Mouse (Mus musculus) frontal cortex, postnatal 10 days (tissue): ENCODE measurements at regions not wholly inside any gene's neighbourhood (a gene's known extent, or its start where the extent isn't known, plus 50 kb on each side); places are given as distances from the start of the nearest gene placed in this dataset.
"Not testable (repeated sequence)": the region's sequence is repeated elsewhere in the genome, so short reads cannot be mapped to it uniquely, and the experiment has no call there.

Source experiments
- DNase-seq, 2 experiments: peaks; one replicate each; pipeline ENCODE4 v3.0.0; 2022; ENCODE audit warnings: low spot score in 2 of 2, mixed read lengths in 1 of 2

GRCm38 (mm10) chr6:47679946-47680345 lies 84.8 kb upstream of the Ezh2 start:
- not testable (repeated sequence) for DNase-seq

GRCm38 (mm10) chr6:47672741-47673140 lies 77.6 kb upstream of the Ezh2 start:
- DNase-seq = peak; percentile 42 to 46

GRCm38 (mm10) chr6:47652880-47653279 lies 57.7 kb upstream of the Ezh2 start:
- peak; percentile 59 to 76 for DNase-seq

GRCm38 (mm10) chr6:47651385-47651718 lies 56.2 kb upstream of the Ezh2 start:
- not testable (repeated sequence) for DNase-seq

DNA sequence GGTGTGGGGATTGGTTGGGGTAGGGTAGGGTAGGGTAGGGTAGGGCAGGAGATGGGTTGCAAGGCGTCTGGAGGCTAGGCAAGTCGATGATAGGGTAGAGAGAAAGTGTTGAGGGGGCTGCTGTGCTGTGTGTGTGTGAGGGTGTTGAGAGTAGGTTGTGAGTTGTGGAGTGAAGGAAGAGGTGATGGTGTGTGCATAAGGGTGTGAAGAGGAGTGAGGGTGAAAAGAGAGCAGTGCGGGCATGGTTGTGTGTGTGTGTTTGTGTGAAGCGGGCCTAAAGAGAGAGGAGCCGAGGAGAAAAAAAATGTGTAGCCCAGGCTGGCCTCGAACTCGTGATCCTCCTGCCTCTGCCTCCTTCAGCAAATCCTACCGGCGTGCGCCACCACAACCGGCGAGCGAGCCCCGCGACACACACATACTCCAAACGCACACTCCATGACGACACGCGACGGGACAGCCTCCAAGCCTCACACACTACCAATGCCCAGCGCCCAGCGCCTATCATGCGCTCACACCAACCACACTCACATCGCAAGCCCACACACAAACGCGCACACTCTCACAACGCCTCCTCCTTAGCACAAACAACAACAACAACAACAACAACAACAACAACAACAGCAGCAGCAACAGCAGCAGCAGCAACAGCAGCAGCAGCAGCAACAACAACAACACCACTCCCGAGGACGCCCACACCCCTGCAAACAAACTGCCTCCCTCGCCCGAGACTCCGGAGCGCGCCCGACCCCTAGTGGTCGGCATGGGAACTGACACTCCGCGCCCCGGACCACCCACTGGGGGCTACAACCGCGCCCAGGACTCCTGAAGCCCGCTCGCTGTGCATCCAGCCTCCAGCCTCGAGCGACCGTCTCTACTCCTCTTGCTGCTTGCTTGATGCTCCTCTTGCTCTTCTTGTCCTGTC lies 55.6 kb upstream of the Ezh2 start:
- peak; percentile 94 to 98 for DNase-seq

DNA sequence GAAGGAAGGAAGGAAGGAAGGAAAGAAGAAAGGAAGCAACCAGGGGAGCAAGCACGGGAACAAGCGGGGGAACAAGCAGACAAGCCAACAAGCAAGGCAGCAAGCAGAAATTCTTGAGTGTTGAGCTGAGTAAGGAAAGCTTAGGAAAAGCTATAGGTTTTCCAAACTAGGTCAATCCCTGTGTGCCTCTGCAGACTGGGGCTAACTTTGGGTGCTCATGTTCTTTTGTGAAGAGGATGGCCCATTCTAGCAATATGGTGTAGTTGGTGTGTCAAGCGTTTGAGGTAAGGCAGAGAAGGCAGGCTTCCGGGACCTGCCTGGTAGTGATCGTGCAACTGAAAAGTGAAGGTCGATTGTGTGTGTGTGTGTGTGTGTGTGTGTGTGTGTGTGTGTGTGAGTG lies 54.8 kb upstream of the Ezh2 start:
- peak in 1 of 2 experiments; percentile 16 for DNase-seq

GRCm38 (mm10) chr6:47649451-47649931 lies 54.4 kb upstream of the Ezh2 start:
- peak; percentile 26 to 27 for DNase-seq

- no peak for DNase-seq
These were observed 53.8 kb upstream of the Ezh2 start for GRCm38 (mm10) chr6:47648899-47649298.

DNA sequence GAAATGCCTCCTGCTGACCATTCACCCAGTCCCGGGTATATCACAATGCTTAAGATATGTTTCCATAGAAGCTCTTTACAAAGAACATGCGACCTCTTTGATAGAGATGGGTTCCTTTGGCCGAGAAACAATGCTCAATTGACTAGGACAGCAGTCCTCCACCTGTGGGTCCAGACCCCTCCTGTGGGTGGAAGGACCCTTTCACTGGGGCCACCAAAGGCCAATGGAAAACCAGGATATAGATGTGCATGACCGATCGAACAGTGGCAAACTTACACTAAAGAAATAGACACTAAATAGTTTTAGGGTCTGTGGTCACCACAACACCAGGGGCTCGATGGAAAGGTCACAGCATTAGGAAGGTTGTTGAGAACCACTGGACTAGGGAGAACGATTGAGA lies 53.2 kb upstream of the Ezh2 start:
- peak; percentile 14 to 32 for DNase-seq

GRCm38 (mm10) chr6:47647876-47648275 lies 52.7 kb upstream of the Ezh2 start:
- DNase-seq = peak; percentile 11 to 17

DNA sequence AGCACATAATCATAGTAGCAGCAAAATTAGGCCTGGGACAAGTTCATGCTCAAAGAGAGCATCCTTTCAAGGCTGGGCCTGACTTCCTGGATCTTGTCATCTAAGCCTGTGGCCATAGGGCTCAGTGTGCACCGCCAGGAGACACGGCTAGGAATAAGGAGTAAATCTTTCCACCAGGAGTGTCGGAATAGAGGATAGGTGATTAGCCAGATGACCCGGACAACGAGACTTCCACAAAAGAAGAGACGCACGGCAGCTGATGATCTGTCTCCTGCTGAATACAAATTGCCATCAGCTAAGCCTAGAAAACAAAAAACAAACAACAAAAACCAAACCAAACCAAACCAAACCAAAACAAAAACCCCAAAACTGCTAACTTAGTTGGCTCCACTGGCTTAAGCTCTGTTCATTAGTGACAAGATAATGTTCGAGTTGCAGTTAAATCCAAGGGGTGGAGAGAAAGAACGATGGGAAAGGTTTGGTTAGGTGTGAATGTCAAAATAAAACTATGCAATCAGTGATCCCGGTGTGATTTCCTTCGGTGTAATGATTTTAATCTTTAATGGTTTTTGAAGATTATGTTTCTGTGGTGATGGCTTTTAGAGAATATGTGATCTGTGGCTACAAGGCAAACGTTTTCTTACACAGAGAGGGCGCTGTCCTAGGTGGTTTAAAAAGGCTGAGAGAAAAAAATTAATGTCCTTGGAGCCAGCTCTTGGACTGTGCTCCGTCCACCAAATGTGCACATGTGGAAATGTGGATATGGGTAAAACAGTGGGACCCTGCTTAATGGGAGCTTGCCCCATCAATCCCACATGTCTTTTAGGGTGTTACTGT lies 51.8 kb upstream of the Ezh2 start:
- DNase-seq = peak in 1 of 2 experiments; percentile 11

DNA sequence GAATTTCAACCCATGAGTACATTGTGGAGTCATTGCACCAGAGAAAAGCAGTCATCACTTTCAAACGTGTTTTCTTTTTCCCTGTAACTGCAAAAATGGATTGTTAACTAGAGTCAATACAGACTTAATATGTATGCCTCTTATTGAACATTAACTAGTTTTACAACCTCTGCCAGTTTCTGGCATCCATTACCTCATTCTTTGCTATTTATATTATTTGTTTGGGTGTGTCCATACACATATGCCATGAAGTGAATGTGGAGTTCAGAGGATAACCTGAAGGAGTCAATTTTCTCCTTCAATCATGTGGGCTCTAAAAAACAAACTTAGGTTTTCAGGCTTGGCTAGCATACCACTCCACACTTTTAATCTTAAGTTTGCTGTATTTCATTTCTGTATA lies 50.9 kb upstream of the Ezh2 start:
- no peak for DNase-seq
